In genomic region chr14:19874201-19874807, GRCm38 (mm10) we compare ENCODE assay signal across 25 mouse cellular contexts. TPM values are rescaled to one million over a fixed set of nuclear protein-coding genes. Genes with fewer than 3 reads are reported as not detected.
DNase-seq lines count a peak whose midpoint lies in the region; ATAC-seq and TF ChIP-seq lines count a peak whose summit lies in the region.
"Had no signal": no experiment of that assay in that cellular context is flagged by ENCODE, and none has a peak within 500 bp of the region (broad histone marks: within the 10 kb centered on the region; RNA-seq: fewer than 3 reads in every experiment).

No protein-coding gene starts in this region.

- ATAC-seq in kidney, postnatal 0 days (replicated peaks; ENCODE audit: low FRiP score, low read depth): no peak
- ATAC-seq: CD4-positive, CD25-positive, alpha-beta regulatory T cell, adult 4 months; forebrain, embryonic 13.5 days; forebrain, embryonic 16.5 days; hindbrain, postnatal 0 days had no signal

- no peaks in the 10 kb centered on the region for H3K4me1 ChIP-seq in kidney, postnatal 0 days (replicated peaks; ENCODE audit: insufficient read depth, low read length)
- H3K4me1 ChIP-seq: forebrain, embryonic 10.5 days; forebrain, embryonic 13.5 days; heart, embryonic 10.5 days; heart, embryonic 13.5 days had no signal

- H3K4me2 ChIP-seq in kidney, postnatal 0 days (ENCODE audit: low read length): no peak overlapping the region
- H3K4me2 ChIP-seq: forebrain, embryonic 13.5 days; heart, embryonic 13.5 days; hindbrain, embryonic 14.5 days had no signal

- no peaks in the 10 kb centered on the region for H3K27me3 ChIP-seq in kidney, postnatal 0 days (ENCODE audit: insufficient read depth, low read length)
- H3K27me3 ChIP-seq: forebrain, embryonic 13.5 days; heart, embryonic 13.5 days had no signal

- H3K27ac ChIP-seq in kidney, postnatal 0 days: no peak overlapping the region
- H3K27ac ChIP-seq: forebrain, embryonic 10.5 days; forebrain, embryonic 13.5 days; heart, embryonic 10.5 days; heart, embryonic 13.5 days; hindbrain, embryonic 14.5 days; hindbrain, postnatal 0 days had no signal

- no peaks in the 10 kb centered on the region for H3K9me3 ChIP-seq in kidney, postnatal 0 days (replicated peaks; ENCODE audit: low read length)
- H3K9me3 ChIP-seq: forebrain, embryonic 10.5 days; forebrain, embryonic 13.5 days; heart, embryonic 10.5 days; heart, embryonic 13.5 days had no signal

- H3K9ac ChIP-seq in kidney, postnatal 0 days (ENCODE audit: low read depth, low read length): no peak overlapping the region
- H3K9ac ChIP-seq: forebrain, embryonic 13.5 days; heart, embryonic 13.5 days; hindbrain, embryonic 14.5 days had no signal

- 60% methylated on average over 11 of the region's 11 CpGs for WGBS in kidney, postnatal 0 days

- no peak overlapping the region for H3K4me3 ChIP-seq in kidney, postnatal 0 days (replicated peaks; ENCODE audit: low read depth, low read length)
- H3K4me3 ChIP-seq: forebrain, embryonic 10.5 days; forebrain, embryonic 13.5 days; heart, embryonic 10.5 days; heart, embryonic 13.5 days had no signal

- DNase-seq in kidney, postnatal 0 days (ENCODE audit: low spot score): peak; percentile 21
- no peak for DNase-seq in kidney, postnatal 25 days
- peak; percentile 19 to 24 for DNase-seq in left cerebral cortex, postnatal 36 days (ENCODE audit: low spot score in 2 of 2)
- no peak for DNase-seq in left cerebral cortex, postnatal 4 days
- DNase-seq in brain, adult 2 months (ENCODE audit: low read depth, low spot score): peak; percentile 60
- DNase-seq in telencephalon, adult 2 months (ENCODE audit: low read depth, low spot score): peak; percentile 55
- DNase-seq in thymus, adult 18-20 months: no peak
- DNase-seq: adrenal gland, adult 2 months; adrenal gland, postnatal 14 days; cerebellum, adult 11-12 months; cerebellum, adult 8-10 months; cerebellum, postnatal 10 days; cerebellum, postnatal 36 days; gastrocnemius, postnatal 25 days; heart, adult 18-20 months; heart, postnatal 14 days; heart, postnatal 4 days had no signal

- intact Hi-C loops in left cerebral cortex, postnatal 36 days (cut with DNase I): no loop called here
- intact Hi-C loops in left cerebral cortex, postnatal 4 days (cut with DNase I): loop anchor here (10.0 kb wide), 1 partner anchor 90 kb away; no protein-coding TSS in a partner anchor

- no peak for TF ChIP-seq CTCF in kidney, postnatal 0 days (IDR thresholded peaks at IDR 0.05; ENCODE audit: low read depth)

- H3K36me3 ChIP-seq in kidney, postnatal 0 days (ENCODE audit: insufficient read depth, low read length): no peaks in the 10 kb centered on the region

RNA-seq across cellular contexts. Expression of gene Rtraf, which starts 50.7 kb away (rescaled TPM):
- 242 and 246 TPM in 2 replicates for polyA plus RNA-seq in kidney, postnatal 0 days (2015; fragmentation: Nextera tagmentation; extraction: Ambion mirVana)
- total RNA-seq in left cerebral cortex, postnatal 36 days (2021): 10 to 100 TPM; 41.5 to 44.0 TPM
- total RNA-seq in left cerebral cortex, postnatal 4 days (2021): 10 to 100 TPM; 67.1 to 73.1 TPM

Comparison
In these comparisons a context has a peak if more than half of its experiments do, and no peak if none do; other contexts are left out.
1. DNase-seq: peak in kidney, postnatal 0 days (single experiment), left cerebral cortex, postnatal 36 days (2 of 2), brain, adult 2 months (single experiment) and telencephalon, adult 2 months (single experiment); none in kidney, postnatal 25 days (0 of 2), left cerebral cortex, postnatal 4 days (single experiment) and thymus, adult 18-20 months (0 of 2).